Mouse (Mus musculus): ENCODE measurements around the gene Syngr3.
"Not testable (repeated sequence)": the region's sequence is repeated elsewhere in the genome, so short reads cannot be mapped to it uniquely, and the experiment has no call there.

Gene Syngr3

GRCm38 (mm10) chr17:24676877-24677276, 12.9 kb downstream of the Syngr3 start:
- no peak for DNase-seq (ENCODE audit: low read depth, low spot score)

DNA sequence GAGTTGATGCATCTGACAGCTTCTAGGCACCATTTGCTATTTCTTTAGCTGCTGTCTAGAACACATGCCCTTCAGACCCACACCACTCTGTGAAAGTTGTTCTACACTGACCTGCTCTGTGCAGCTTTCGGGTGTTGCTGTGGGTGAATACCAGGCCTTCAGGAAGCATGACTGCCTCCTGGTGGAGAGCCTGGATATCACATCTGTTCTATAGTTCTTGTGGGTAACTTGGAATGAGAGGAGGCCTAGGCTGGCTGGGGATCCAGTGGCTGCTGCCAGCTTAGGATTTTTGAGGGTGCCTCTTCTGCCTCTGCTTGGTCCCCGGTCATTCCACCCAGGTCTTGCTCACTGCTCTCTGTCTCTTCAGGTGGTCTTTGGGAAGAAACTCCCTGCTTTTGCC, 13.6 kb downstream of the Syngr3 start:
- no peak for DNase-seq (ENCODE audit: low read depth, low spot score)

DNA sequence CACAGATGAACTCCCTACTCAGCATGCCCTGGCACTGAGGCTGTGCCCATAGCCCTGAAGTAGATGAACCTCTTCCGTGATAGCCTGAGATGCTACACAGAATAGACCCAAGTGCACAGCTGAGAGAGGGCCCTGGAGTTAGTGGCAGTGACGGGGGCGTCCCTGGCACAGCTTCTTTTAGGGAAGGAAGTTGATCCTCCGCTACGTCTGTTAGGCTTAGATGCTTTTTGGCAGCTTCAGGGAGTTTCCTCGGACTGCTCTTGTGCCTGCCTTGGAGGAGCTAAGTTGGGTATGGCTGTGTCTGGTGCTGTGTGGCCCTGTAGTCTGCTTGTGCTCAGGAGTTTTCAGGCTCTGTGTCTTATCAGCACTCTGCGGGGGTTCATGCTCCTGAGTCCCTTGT, 15.5 kb downstream of the Syngr3 start:
- no peak for DNase-seq (ENCODE audit: low read depth, low spot score)

DNA sequence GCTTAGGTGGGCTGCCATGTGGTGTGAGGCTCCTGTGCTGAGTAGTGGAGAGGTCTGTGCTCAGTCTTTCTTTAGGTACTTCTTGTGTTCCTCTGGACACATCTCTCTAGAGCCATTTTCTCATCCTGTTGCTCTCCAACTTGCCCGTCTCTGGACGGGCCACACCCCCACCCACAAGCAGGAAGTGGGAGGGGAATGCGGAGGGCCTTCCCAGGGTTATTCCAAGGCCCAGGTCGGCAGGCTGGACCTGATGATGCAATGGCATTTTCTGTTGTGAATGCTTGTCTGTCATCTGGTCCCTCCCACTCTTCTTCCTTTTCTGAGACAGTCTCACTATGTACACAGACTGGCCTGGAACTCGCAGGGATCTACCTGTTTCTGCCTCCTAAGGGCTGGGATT, 17.6 kb downstream of the Syngr3 start:
- no peak for DNase-seq (ENCODE audit: low read depth, low spot score)

DNA sequence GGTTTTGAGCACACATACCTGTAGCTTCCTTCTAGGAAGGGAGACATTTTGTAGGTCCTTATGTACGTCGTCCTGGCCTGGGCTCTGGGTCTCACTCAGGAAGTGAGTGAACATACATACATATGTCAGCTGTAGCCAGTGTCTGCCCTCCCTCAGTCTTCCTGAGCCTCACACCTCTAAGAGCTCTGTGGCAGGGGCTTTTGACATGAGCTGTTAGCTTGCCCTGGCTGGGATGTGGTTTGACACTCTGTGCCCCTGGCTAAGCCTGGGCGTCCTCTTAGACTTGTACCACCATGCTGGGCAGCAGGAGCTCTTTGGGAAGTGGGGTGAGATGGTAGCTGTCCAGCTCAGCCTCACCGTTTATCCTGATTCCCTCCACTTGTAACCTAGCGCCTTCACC, 18.4 kb downstream of the Syngr3 start:
- no peak for DNase-seq (ENCODE audit: low read depth, low spot score)

DNA sequence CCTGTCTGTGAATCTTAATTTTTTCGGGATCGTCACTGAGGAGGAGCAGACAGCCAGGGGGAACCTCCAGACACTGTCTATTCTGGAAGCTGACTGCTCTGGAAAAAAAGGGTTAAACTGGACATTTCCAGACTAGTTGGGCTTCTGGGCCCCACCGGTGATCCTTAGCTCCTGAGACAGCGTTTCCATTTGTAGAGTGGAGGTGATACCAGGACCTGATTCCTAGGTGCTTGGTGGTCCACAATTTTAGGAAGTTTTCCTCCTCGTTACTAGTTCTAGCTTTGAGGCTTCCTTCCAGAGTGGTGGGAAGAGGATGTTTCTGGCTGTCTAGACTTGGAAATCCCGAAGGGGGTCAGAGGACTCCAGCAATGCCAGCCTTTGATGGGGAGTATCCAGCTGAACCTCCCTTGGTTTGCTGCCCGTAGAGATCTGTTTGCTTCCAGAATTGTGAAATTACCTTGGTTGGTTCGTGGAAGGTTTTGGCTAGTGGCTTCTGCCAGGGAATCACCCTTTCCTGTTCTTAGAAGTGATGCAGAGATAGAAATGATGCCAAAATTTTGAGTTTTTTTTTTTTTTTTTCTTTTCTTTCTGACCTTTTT, 19.4 kb downstream of the Syngr3 start:
- DNase-seq (ENCODE audit: low read depth, low spot score) = no peak

DNA sequence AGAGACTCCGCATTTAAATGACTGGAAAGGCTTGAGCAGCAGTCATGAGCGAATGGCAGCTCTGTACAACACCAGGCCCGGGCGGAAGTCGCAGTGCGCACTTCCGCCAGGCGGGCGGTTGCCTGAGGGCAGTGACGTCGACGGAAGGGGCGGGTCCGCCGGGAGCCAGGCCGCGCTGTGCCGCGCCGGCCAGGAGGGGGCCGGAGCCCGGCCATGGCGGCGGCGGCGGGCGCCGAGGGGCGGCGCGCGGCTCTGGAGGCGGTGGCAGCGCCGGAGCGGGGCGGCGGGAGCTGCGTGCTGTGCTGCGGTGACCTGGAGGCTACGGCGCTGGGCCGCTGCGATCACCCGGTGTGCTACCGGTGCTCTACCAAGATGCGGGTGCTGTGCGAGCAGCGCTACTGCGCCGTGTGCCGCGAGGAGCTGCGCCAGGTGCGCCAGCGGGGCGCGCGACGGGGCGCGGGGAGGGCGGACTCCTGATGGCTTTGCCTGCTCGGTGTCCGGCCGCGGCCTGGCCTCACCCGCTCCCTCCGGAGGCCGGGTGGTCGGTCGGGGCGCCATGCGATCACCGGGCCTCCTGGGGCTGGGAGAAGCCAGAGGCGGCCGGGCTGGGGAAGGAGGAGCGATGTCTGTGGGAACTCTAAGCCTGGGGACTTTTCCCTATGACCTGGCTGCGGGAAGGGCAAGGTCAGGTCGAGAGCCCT, 20.1 kb downstream of the Syngr3 start, which contains the start of gene Zfp598:
Zfp598 (plus strand) TSS at position 143 of the 701 bp plus-strand sequence.
- peak; percentile 83 for DNase-seq (ENCODE audit: low read depth, low spot score)

GRCm38 (mm10) chr17:24669214-24669544, 20.6 kb downstream of the Syngr3 start:
- not testable (repeated sequence) for DNase-seq (ENCODE audit: low read depth, low spot score)

GRCm38 (mm10) chr17:24667416-24667815, 22.3 kb downstream of the Syngr3 start:
- DNase-seq (ENCODE audit: low read depth, low spot score) = no peak

- not testable (repeated sequence) for DNase-seq (ENCODE audit: low read depth, low spot score)
Observed at GRCm38 (mm10) chr17:24667011-24667410, 22.7 kb downstream of the Syngr3 start.

DNA sequence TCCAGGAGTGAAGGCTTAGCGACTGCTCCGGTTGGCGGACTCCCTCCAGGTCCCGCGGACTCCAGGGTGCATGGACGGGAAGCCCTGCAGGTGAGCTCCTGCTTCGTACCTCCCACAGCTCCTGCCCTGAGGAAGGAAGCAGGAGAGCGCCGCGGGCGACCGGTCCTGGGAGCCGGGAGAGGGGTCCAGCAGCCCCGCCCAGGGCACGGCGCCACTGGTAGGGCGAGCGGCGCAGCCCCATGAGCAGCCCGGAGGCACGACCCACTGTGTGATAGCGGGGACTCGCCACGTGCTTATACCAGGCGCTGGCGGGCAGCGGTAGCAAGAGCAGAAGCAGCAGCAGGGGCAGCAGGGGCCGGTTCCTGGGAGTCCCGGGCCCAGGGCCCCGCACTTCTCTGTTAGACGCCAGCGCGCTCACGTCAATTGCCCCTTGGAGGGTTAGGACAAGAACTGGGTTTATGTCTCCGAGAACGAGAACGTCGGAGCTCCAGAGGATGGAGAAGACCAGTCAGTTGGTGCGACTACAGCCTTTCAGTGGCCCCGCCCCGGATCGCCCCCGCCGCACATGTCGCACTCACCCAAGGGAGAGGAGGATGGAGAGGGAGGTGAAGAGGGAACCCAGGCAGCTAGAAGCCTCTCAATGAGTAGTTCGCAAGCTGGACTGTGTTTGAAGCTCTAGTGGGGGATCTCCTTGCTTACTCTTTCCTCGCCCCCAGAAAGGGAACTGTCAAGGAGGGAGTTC, 31.6 kb downstream of the Syngr3 start, which contains the start of gene Npw:
Npw (minus strand) TSS at position 441 of the 742 bp plus-strand sequence.
- no peak for DNase-seq (ENCODE audit: low read depth, low spot score)

DNA sequence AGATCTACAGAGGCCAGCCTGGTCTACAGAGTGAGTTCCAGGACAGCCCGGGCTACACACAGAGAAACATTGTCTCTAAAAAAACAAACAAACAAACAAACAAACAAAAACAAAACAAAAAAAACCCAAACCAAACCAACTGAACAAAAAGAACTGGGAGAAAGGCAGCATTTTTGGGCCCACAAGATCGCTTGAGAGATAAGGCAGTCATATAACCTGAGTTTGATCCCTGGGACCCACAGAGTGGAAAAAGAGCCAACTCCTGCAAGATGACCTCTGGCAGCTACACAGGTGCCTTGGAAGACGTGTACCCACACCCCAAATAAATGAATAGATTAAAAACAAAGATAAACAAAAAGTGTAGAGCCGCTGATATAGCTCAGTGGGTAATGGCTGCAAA, 34.8 kb downstream of the Syngr3 start:
- no peak for DNase-seq (ENCODE audit: low read depth, low spot score)

- no peak for DNase-seq (ENCODE audit: low read depth, low spot score)
Observed at GRCm38 (mm10) chr17:24653967-24654710, 35.6 kb downstream of the Syngr3 start.

DNA sequence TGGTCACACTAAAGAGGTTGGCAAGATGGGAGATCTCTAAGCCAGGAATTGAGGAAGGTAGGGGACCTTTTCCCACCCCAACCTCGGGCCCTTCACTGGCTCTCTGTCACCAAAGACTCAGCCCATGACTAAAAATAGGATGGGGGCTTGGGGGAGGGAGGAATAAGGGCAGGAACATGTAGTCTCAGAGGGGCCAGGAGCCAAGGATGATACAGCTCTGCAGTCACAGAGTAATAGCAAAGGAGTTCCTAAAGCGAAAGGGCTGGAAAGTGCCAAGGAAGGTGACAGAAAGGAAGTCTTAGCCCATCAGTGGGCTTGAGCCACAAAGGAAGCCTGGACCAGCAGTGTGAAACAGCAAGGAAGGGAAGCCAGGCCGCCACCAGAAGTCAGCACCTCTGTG, 37.9 kb downstream of the Syngr3 start:
- no peak for DNase-seq (ENCODE audit: low read depth, low spot score)

DNA sequence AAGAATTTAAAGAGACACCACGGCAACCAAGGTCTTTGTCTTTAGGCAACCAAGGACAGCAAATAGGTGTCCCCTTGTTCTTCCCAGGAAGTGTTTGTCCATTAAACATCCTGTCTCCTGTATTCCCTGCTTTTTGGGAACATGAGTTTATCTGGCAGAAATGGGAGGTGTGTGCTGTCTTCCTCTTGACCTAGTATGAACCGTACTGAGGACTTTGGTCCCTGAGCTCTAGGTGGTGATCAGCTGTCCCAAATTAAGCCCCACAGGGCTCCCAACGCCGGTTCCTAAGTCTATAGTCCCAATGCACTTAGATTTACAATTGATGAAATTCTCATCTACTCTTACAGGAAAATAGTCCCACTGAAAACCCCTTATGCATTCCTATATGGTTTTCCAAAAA, 39.0 kb downstream of the Syngr3 start:
- no peak for DNase-seq (ENCODE audit: low read depth, low spot score)

GRCm38 (mm10) chr17:24650070-24650616, 39.6 kb downstream of the Syngr3 start, which contains the start of gene Slc9a3r2:
Slc9a3r2 (minus strand) TSS chr17:24650327.
- DNase-seq (ENCODE audit: low read depth, low spot score) = no peak

GRCm38 (mm10) chr17:24649581-24650069, 40.1 kb downstream of the Syngr3 start:
- no peak for DNase-seq (ENCODE audit: low read depth, low spot score)

GRCm38 (mm10) chr17:24648731-24649377, 40.9 kb downstream of the Syngr3 start:
- no peak for DNase-seq (ENCODE audit: low read depth, low spot score)

DNA sequence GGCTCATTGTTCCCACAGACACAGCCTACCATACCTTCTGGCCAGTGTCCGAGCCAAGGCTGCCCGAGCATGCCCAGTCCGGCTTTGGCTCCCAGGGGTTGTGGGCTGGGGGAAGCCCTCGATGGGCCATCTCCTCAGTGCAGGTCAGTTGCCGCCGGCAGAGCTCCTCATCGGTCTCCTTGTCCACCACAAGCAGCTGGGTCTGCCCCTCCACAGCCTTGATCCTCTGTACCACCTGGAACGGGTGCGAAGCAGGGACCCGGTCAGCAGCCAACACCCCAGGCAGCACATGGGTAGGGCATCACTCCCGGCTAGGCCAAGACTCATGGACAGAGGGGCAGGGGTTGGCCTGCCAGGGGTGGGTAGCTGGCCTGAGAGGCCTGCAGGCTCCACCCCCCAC, 42.3 kb downstream of the Syngr3 start:
- no peak for DNase-seq (ENCODE audit: low read depth, low spot score)

DNA sequence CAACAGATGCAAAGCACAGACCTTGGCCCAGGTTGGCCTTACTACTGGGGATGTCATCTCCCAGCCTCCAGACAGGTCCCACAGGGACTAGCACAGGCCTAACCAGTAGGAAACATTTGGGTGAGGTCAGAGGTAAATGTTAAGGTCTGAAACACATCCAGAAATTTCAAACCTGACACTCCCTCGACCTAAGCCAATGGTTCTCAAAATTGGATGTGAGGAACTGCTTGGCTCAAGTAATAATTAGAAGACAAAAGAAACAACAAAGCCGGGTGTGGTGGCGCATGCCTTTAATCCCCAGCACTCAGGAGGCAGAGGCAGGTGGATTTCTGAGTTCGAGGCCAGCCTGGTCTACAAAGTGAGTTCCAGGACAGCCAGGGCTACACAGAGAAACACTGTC, 43.4 kb downstream of the Syngr3 start:
- DNase-seq (ENCODE audit: low read depth, low spot score) = no peak

DNA sequence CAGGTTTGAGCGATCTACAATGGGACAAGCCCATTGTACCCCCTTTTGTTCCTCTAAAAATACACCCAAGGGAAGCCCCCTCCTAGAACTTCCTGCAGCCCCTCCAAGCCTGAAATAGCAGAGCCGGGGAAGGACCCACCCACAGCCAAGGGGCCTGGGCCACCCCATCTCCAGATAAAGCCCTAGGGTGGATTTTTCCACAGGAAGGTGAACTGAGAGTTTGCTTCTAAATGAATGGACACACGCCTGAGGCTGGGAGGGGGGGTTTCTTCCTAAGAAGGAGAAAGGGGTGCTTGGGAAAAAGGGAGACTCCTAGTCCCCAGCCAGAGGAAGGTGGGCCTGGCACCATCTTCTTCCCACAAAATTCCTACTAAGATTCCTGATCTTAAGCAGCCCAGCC, 43.8 kb downstream of the Syngr3 start:
- DNase-seq (ENCODE audit: low read depth, low spot score) = no peak
